In the genomic region with DNA sequence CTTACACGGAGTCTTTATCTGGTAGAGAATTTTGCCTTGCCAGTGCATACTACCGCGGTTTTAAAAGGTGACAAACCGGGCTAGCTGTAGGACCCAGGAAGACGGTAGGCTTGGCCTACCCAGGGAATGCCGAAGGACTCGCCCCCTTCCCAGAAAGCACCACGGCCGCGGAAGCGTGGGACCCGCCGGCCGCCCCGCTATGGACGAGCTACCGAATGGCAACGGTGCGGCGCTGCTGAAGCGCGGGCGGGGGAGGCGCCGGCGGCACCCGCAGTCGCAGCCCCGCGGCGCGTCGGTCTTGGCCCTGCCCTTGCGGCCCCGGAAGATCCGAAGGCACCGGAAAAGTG, we compare ENCODE assay signal across 8 mouse cellular contexts. TPM values are rescaled to one million over a fixed set of nuclear protein-coding genes. Genes with fewer than 3 reads are reported as not detected.
DNase-seq lines count a peak whose midpoint lies in the region; ATAC-seq and TF ChIP-seq lines count a peak whose summit lies in the region.

A gene (plus strand): TSS at position 116 of the 347 bp plus-strand sequence.

- no peak for TF ChIP-seq CTCF in ES-Bruce4 (IDR thresholded peaks at IDR 0.05; ENCODE audit: low read depth, low read length)

- peak; percentile 76 for DNase-seq in cerebellum, adult 11 months
- peak; percentile 94 for DNase-seq in forebrain, embryonic 14.5 days (ENCODE audit: low spot score)
- DNase-seq in heart, postnatal 14 days, result peak; percentile 85 to 86
- peak; percentile 82 for DNase-seq in layer of hippocampus, adult 11-12 months (ENCODE audit: low spot score)
- peak; percentile 87 for DNase-seq in lung, adult 18-20 months
- peak; percentile 68 to 69 for DNase-seq in thymus, adult 18-20 months

- peak; percentile 44 for TF ChIP-seq POLR2A in ES-Bruce4 (IDR thresholded peaks at IDR 0.05; ENCODE audit: insufficient read depth, low read length)

- TF ChIP-seq EP300 in ES-Bruce4 (IDR thresholded peaks at IDR 0.05; ENCODE audit: insufficient read depth, low read depth, low read length), result 0 out of 2 replicates have a peak, but pooled peaks have one; percentile 28

- ATAC-seq in forebrain, embryonic 14.5 days, result peak; percentile 97
- ATAC-seq in neural tube, embryonic 15.5 days (ENCODE audit: low FRiP score), result peak; percentile 97

- no peaks in the 10 kb centered on the region for H3K27me3 ChIP-seq in ES-Bruce4 (ENCODE audit: control insufficient read depth, insufficient read depth, low read length, poor library complexity, severe bottlenecking)
- H3K27me3 ChIP-seq in forebrain, embryonic 14.5 days (replicated peaks; ENCODE audit: control insufficient read depth, insufficient read depth, low read length), result no peaks in the 10 kb centered on the region
- no peaks in the 10 kb centered on the region for H3K27me3 ChIP-seq in neural tube, embryonic 15.5 days (replicated peaks)

- peaks cover 9% of the 10 kb centered on the region for H3K36me3 ChIP-seq in ES-Bruce4 (ENCODE audit: control insufficient read depth, insufficient read depth, low read length, poor library complexity, severe bottlenecking)
- H3K36me3 ChIP-seq in forebrain, embryonic 14.5 days (ENCODE audit: control insufficient read depth, insufficient read depth, low read length), result peaks cover 11% of the 10 kb centered on the region; the same call in 1 of the 2 replicates
- peaks cover 7% of the 10 kb centered on the region; the same call in 1 of the 2 replicates for H3K36me3 ChIP-seq in neural tube, embryonic 15.5 days

- peak within 1 kb of the TSS; percentile 66 for H3K4me3 ChIP-seq in ES-Bruce4 (ENCODE audit: low read depth, low read length)
- peak within 1 kb of the TSS; percentile 83 for H3K4me3 ChIP-seq in forebrain, embryonic 14.5 days (ENCODE audit: low read depth, low read length)
- H3K4me3 ChIP-seq in neural tube, embryonic 15.5 days (replicated peaks), result peak within 1 kb of the TSS; percentile 93

- H3K27ac ChIP-seq in ES-Bruce4 (ENCODE audit: insufficient read depth, low read length), result no peak within 1 kb of the TSS
- peak within 1 kb of the TSS; percentile 77; the same call in 1 of the 2 replicates for H3K27ac ChIP-seq in forebrain, embryonic 14.5 days (ENCODE audit: low read depth, low read length)
- peak within 1 kb of the TSS; percentile 90 for H3K27ac ChIP-seq in neural tube, embryonic 15.5 days (replicated peaks)

- peak within 1 kb of the TSS; percentile 75 for H3K9ac ChIP-seq in ES-Bruce4 (ENCODE audit: low read depth, poor library complexity, severe bottlenecking)
- H3K9ac ChIP-seq in forebrain, embryonic 14.5 days (ENCODE audit: low read length), result peak within 1 kb of the TSS; percentile 83
- peak within 1 kb of the TSS; percentile 80 for H3K9ac ChIP-seq in neural tube, embryonic 15.5 days (replicated peaks)

- intact Hi-C loops in heart, postnatal 14 days (cut with DNase I), result loop anchor here (2.0 kb wide), 1 partner anchor 30 kb away; a partner anchor contains a TSS

- H3K4me1 ChIP-seq in ES-Bruce4 (ENCODE audit: control insufficient read depth, insufficient read depth, low read length), result peaks cover 4% of the 10 kb centered on the region
- peaks cover 11% of the 10 kb centered on the region for H3K4me1 ChIP-seq in forebrain, embryonic 14.5 days (ENCODE audit: control insufficient read depth, insufficient read depth, low read length)
- H3K4me1 ChIP-seq in neural tube, embryonic 15.5 days, result peaks cover 32% of the 10 kb centered on the region

- H3K9me3 ChIP-seq in ES-Bruce4 (replicated peaks; ENCODE audit: control insufficient read depth, insufficient read depth, low read length, poor library complexity, severe bottlenecking), result no peaks in the 10 kb centered on the region
- H3K9me3 ChIP-seq in forebrain, embryonic 14.5 days (replicated peaks; ENCODE audit: control insufficient read depth, low read length), result no peaks in the 10 kb centered on the region
- no peaks in the 10 kb centered on the region for H3K9me3 ChIP-seq in neural tube, embryonic 15.5 days (replicated peaks)

- 0% methylated on average over 37 of the region's 37 CpGs for WGBS in forebrain, embryonic 14.5 days
- WGBS in neural tube, embryonic 15.5 days, result under 1% methylated on average over 36 of the region's 37 CpGs

- H3K4me2 ChIP-seq in forebrain, embryonic 14.5 days (ENCODE audit: low read length), result peak within 1 kb of the TSS; percentile 90
- H3K4me2 ChIP-seq in neural tube, embryonic 15.5 days, result peak within 1 kb of the TSS; percentile 77

RNA-seq across cellular contexts. Expression of the gene that starts here (rescaled TPM):
- 13.0 and 13.7 TPM in 2 replicates for polyA plus RNA-seq in ES-Bruce4 (2011; ENCODE audit: insufficient read depth, insufficient read length, low read depth, missing spikeins)
- 8.7 and 9.9 TPM in 2 replicates for polyA plus RNA-seq in forebrain, embryonic 14.5 days (2014; fragmentation: Nextera tagmentation; extraction: Ambion mirVana)
- total RNA-seq in heart, postnatal 14 days (2021), result 1 to 10 TPM; 5.0 to 5.9 TPM
- polyA plus RNA-seq in neural tube, embryonic 15.5 days (2015; fragmentation: Nextera tagmentation; extraction: Ambion mirVana), result 11.7 and 11.9 TPM in 2 replicates
